Mouse (Mus musculus) midbrain, embryonic 10.5 days (tissue): ENCODE measurements around the gene Nob1. TPM values are rescaled to one million over a fixed set of nuclear protein-coding genes. Genes with fewer than 3 reads are reported as not detected.

Experiments
- DNase-seq: peaks from one replicate; pipeline ENCODE4 v3.0.0-alpha.2; 2017; ENCODE audit warnings: low spot score
- H3K27ac ChIP-seq: fragments of 300-500 bp; sonication (generic); replicated peaks from 2 replicates; pipeline ENCODE4 v1.5.1; 2016; ENCODE audit warnings: mild to moderate bottlenecking
- H3K27me3 ChIP-seq: fragments of 300-500 bp; sonication (generic); 2 replicates; pipeline ENCODE4 v1.6.1; 2016; ENCODE audit warnings: low read depth, mild to moderate bottlenecking; ENCODE audit not compliant: poor library complexity, severe bottlenecking
- H3K36me3 ChIP-seq: fragments of 300-500 bp; sonication (generic); 2 replicates; pipeline ENCODE4 v1.6.1; 2016; ENCODE audit warnings: mild to moderate bottlenecking, moderate library complexity
- H3K4me1 ChIP-seq: fragments of 300-500 bp; sonication (generic); 2 replicates; pipeline ENCODE4 v1.6.1; 2016
- H3K4me3 ChIP-seq: fragments of 300-500 bp; sonication (generic); 2 replicates; pipeline ENCODE4 v1.5.1; 2016; ENCODE audit warnings: mild to moderate bottlenecking, moderate library complexity
- H3K9me3 ChIP-seq: fragments of 300-500 bp; sonication (generic); replicated peaks from 2 replicates; pipeline ENCODE4 v1.6.1; 2016; ENCODE audit warnings: mild to moderate bottlenecking
- WGBS: fragments of 180-500 bp; shearing (Covaris S2); methylation state at CpG from one replicate; pipeline ENCODE4 v1.1.7; 2016; 5-methylcytosine and 5-hydroxymethylcytosine counted together
- polyA plus RNA-seq: library from polyadenylated mRNA; unstranded; fragments of >200 nt; fragmentation: Nextera tagmentation; extraction: Ambion mirVana; gene quantifications from 2 replicates; pipeline ENCODE4 v1.2.1, GENCODE M21; 2016

Nob1 gene
- polyA plus RNA-seq, 1 experiment from 2014 or later = 89.7 TPM

- 97% methylated on average over 4 of the region's 4 CpGs for WGBS
- DNase-seq = no peak
- no peaks in the 10 kb centered on the region for H3K4me1 ChIP-seq
- peaks cover 72% of the 10 kb centered on the region for H3K36me3 ChIP-seq
- no peak overlapping the region for H3K4me3 ChIP-seq
- no peaks in the 10 kb centered on the region for H3K9me3 ChIP-seq
- H3K27me3 ChIP-seq = no peaks in the 10 kb centered on the region
- no peak overlapping the region for H3K27ac ChIP-seq
Observed at GRCm38 (mm10) chr8:107370311-107370710, 54.5 kb downstream of the Nob1 start.

Other genes with a start within 250 kb of the Nob1 start
- 7.8 and 8.2 TPM in 2 replicates for gene Nfat5, start 131.6 kb downstream of the Nob1 start, polyA plus RNA-seq
- 5.6 and 7.3 TPM in 2 replicates for gene Nqo1, start 21.8 kb downstream of the Nob1 start, polyA plus RNA-seq
- gene Wwp2, start 11.3 kb upstream of the Nob1 start, polyA plus RNA-seq = 54.4 and 61.8 TPM in 2 replicates
- 327 and 337 TPM in 2 replicates for gene Psmd7, start 163.4 kb upstream of the Nob1 start, polyA plus RNA-seq